Mouse (Mus musculus) cortical plate, adult 2 months (tissue): ENCODE results near the gene Traf4.

ENCODE experiments used
- CTCF ChIP-seq: fragments of 200-500 bp; IDR thresholded peaks from 2 replicates; pipeline ENCODE4 v1.5.1; 2011; ENCODE audit warnings: mild to moderate bottlenecking, control low read depth, low read length; ENCODE audit not compliant: insufficient read depth; ENCODE audit errors: extremely low read depth
- POLR2A ChIP-seq: fragments of 200-500 bp; IDR thresholded peaks from 2 replicates; pipeline ENCODE4 v1.6.1; 2011; ENCODE audit warnings: mild to moderate bottlenecking, low read length, control low read depth; ENCODE audit not compliant: insufficient read depth; ENCODE audit errors: extremely low read depth

DNA sequence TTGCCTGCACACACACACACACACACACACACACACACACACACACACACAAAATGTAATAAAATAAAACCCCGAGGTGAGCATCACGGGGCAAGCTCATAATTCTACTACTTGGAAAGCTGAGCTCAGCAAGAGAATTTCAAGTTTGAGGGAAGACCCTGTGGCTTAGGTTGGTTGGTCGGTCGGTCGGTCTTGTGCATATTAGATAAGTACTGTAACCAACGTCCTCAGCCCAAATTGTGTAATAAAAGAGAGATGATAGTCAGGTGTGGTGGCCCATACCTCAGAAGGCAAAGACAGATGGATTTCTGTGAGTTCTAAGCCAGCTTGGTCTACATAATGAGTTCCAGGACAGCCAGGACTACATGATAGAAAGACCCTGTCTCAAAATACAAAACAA is 31.5 kb downstream of the Traf4 start:
- TF ChIP-seq CTCF (no peak), POLR2A (no peak)
